Mouse (Mus musculus) forebrain, embryonic 15.5 days (tissue): ENCODE measurements around the gene Golm1. TPM values are rescaled to one million over a fixed set of nuclear protein-coding genes. Genes with fewer than 3 reads are reported as not detected.

Experiments
- ATAC-seq: fragments of 200-750 bp; cut with Nextera tagmentation; replicated peaks from 2 replicates; pipeline ENCODE4 v1.8.0; 2017; ENCODE audit warnings: mild to moderate bottlenecking, moderate TSS enrichment, moderate library complexity
- H3K27ac ChIP-seq: fragments of 300-500 bp; sonication (generic); replicated peaks from 2 replicates; pipeline ENCODE4 v1.5.1; 2015; ENCODE audit warnings: mild to moderate bottlenecking, inconsistent platforms
- H3K27me3 ChIP-seq: fragments of 300-500 bp; sonication (generic); 2 replicates; pipeline ENCODE4 v1.6.1; 2015; ENCODE audit warnings: inconsistent platforms
- H3K36me3 ChIP-seq: fragments of 300-500 bp; sonication (generic); 2 replicates; pipeline ENCODE4 v1.6.1; 2015; ENCODE audit warnings: mild to moderate bottlenecking, inconsistent platforms
- H3K4me1 ChIP-seq: fragments of 300-500 bp; sonication (generic); 2 replicates; pipeline ENCODE4 v1.6.1; 2015; ENCODE audit warnings: inconsistent platforms
- H3K4me2 ChIP-seq: fragments of 300-500 bp; sonication (generic); replicated peaks from 2 replicates; pipeline ENCODE4 v1.6.1; 2015; ENCODE audit warnings: mild to moderate bottlenecking, inconsistent platforms
- H3K4me3 ChIP-seq: fragments of 300-500 bp; sonication (generic); 2 replicates; pipeline ENCODE4 v1.5.1; 2015; ENCODE audit warnings: mild to moderate bottlenecking, inconsistent platforms
- H3K9ac ChIP-seq: fragments of 300-500 bp; sonication (generic); replicated peaks from 2 replicates; pipeline ENCODE4 v1.6.1; 2015; ENCODE audit warnings: mild to moderate bottlenecking, inconsistent platforms
- H3K9me3 ChIP-seq: fragments of 300-500 bp; sonication (generic); 2 replicates; pipeline ENCODE4 v1.6.1; 2016; ENCODE audit warnings: inconsistent platforms
- WGBS: fragments of 180-500 bp; shearing (Covaris S2); methylation state at CpG from one replicate; pipeline ENCODE4 v1.1.7; 2015; ENCODE audit warnings: mixed read lengths; 5-methylcytosine and 5-hydroxymethylcytosine counted together
- polyA plus RNA-seq: library from polyadenylated mRNA; unstranded; fragments of >200 nt; fragmentation: Nextera tagmentation; extraction: Ambion mirVana; gene quantifications from 2 replicates; pipeline ENCODE4 v1.2.1, GENCODE M21; 2015

The Golm1 gene
- polyA plus RNA-seq, 1 experiment from 2014 or later, result 48.6 TPM

GRCm38 (mm10) chr13:59694008-59694407, 18.4 kb upstream of the Golm1 start, which contains the start of gene 4921517D22Rik:
Gene 4921517D22Rik, minus strand, starts transcription at chr13:59694108.
- no peak for ATAC-seq
- Histone ChIP-seq H3K4me3 (no peak within 1 kb of the TSS), H3K27me3 (no peaks in the 10 kb centered on the region), H3K4me1 (no peaks in the 10 kb centered on the region), H3K36me3 (no peaks in the 10 kb centered on the region), H3K27ac (no peak within 1 kb of the TSS), H3K9me3 (no peaks in the 10 kb centered on the region), H3K9ac (no peak within 1 kb of the TSS), H3K4me2 (no peak within 1 kb of the TSS)
- 88% methylated on average over 3 of the region's 3 CpGs for WGBS

- Histone ChIP-seq H3K27ac (no peak overlapping the region), H3K4me2 (no peak overlapping the region), H3K4me3 (no peak overlapping the region), H3K9ac (no peak overlapping the region), H3K36me3 (no peaks in the 10 kb centered on the region), H3K27me3 (no peaks in the 10 kb centered on the region), H3K4me1 (no peaks in the 10 kb centered on the region), H3K9me3 (no peaks in the 10 kb centered on the region)
- no peak for ATAC-seq
- 40% methylated on average over 10 of the region's 10 CpGs for WGBS
Measured at GRCm38 (mm10) chr13:59691478-59691877, 15.9 kb upstream of the Golm1 start.

DNA sequence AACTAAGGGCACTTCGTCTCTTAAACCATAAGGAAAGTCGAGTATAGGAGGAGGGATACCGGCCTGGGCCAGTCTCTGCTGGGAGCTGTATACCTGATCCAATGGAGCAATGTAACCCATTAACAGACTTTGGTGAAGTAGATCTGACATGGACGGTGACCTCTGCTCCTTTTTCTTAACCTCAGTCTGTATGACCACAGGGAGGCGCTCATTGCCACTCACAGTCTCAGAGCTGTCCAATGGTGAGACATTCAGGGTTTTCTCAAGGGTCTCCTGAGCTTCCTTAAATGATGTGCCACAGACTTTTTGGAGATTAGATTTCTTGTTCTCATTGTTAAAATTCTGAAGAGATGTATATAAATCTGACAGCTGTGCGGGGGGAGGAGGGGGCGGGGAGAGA, 15.0 kb upstream of the Golm1 start:
- no peak for ATAC-seq
- H3K9me3 ChIP-seq, result no peaks in the 10 kb centered on the region
- 91% methylated on average over 7 of the region's 7 CpGs for WGBS
- no peak overlapping the region for H3K4me2 ChIP-seq
- H3K4me3 ChIP-seq, result no peak overlapping the region
- no peaks in the 10 kb centered on the region for H3K4me1 ChIP-seq
- H3K9ac ChIP-seq, result no peak overlapping the region
- no peaks in the 10 kb centered on the region for H3K27me3 ChIP-seq
- H3K36me3 ChIP-seq, result no peaks in the 10 kb centered on the region
- no peak overlapping the region for H3K27ac ChIP-seq

- Histone ChIP-seq H3K9ac (no peak overlapping the region), H3K9me3 (no peaks in the 10 kb centered on the region), H3K4me1 (no peaks in the 10 kb centered on the region), H3K36me3 (no peaks in the 10 kb centered on the region), H3K4me3 (no peak overlapping the region), H3K27me3 (no peaks in the 10 kb centered on the region), H3K27ac (no peak overlapping the region), H3K4me2 (no peak overlapping the region)
- WGBS, result 87% methylated on average over 3 of the region's 3 CpGs
- no peak for ATAC-seq
Measured at GRCm38 (mm10) chr13:59689843-59690242, 14.2 kb upstream of the Golm1 start.

- Histone ChIP-seq H3K36me3 (no peaks in the 10 kb centered on the region), H3K27ac (no peak overlapping the region), H3K9me3 (no peaks in the 10 kb centered on the region), H3K4me3 (no peak overlapping the region), H3K27me3 (no peaks in the 10 kb centered on the region), H3K4me1 (no peaks in the 10 kb centered on the region), H3K4me2 (no peak overlapping the region), H3K9ac (no peak overlapping the region)
- ATAC-seq, result no peak
- WGBS, result 87% methylated on average over 9 of the region's 9 CpGs
Measured at GRCm38 (mm10) chr13:59689313-59689712, 13.7 kb upstream of the Golm1 start.

GRCm38 (mm10) chr13:59688338-59688770, 12.7 kb upstream of the Golm1 start:
- H3K27ac ChIP-seq, result no peak overlapping the region
- 77% methylated on average over 13 of the region's 13 CpGs for WGBS
- no peak overlapping the region for H3K4me2 ChIP-seq
- H3K9me3 ChIP-seq, result no peaks in the 10 kb centered on the region
- H3K4me3 ChIP-seq, result no peak overlapping the region
- no peaks in the 10 kb centered on the region for H3K4me1 ChIP-seq
- ATAC-seq, result no peak
- no peak overlapping the region for H3K9ac ChIP-seq
- H3K27me3 ChIP-seq, result no peaks in the 10 kb centered on the region
- H3K36me3 ChIP-seq, result no peaks in the 10 kb centered on the region

DNA sequence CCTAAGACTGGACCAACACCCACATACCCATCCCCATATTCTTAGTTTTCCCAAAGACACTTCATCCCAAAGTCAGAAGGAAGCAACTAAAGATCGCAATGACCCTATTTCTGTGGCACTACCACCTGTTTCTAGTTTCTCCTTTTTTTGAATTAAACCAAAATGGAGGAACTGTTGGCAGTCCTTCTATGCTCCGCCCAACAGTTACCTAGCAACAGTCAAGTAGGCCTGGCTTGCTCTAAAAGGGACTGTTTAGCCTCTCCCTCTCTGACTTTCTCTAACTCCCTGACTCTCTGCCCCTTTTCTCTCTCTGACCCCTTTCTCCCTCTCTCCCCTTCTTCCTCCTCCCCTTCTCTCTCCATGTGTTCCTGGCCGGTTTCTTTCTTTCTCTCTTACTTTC, 9.6 kb upstream of the Golm1 start:
- Histone ChIP-seq H3K27ac (no peak overlapping the region), H3K27me3 (no peaks in the 10 kb centered on the region), H3K9ac (no peak overlapping the region), H3K4me3 (no peak overlapping the region), H3K9me3 (no peaks in the 10 kb centered on the region), H3K4me2 (no peak overlapping the region), H3K36me3 (no peaks in the 10 kb centered on the region), H3K4me1 (no peaks in the 10 kb centered on the region)
- ATAC-seq, result no peak
- 82% methylated on average over 3 of the region's 3 CpGs for WGBS

- Histone ChIP-seq H3K27me3 (no peaks in the 10 kb centered on the region), H3K4me3 (no peak overlapping the region), H3K4me1 (no peaks in the 10 kb centered on the region), H3K36me3 (no peaks in the 10 kb centered on the region), H3K4me2 (no peak overlapping the region), H3K9me3 (no peaks in the 10 kb centered on the region), H3K27ac (no peak overlapping the region), H3K9ac (no peak overlapping the region)
- ATAC-seq, result no peak
- 45% methylated on average over 7 of the region's 7 CpGs for WGBS
Measured at GRCm38 (mm10) chr13:59682629-59683028, 7.0 kb upstream of the Golm1 start.

DNA sequence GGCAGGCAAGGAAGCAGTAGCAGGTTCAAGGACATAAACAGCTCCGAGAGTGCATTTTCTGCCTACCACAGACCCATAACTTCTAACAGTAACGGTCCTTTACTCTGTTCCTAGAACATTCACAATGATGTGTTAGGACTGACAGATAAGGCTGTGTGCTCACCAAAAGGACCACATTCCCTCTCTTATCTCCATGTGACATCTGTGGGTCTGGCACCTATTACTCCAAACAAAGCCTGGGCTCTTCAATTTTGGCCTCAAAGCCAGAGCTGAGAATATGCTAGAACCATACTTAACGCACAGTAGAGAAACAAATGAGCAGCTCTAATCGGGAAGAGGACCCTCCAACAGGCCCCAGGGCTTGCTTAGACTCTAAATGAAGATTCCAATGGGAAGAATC, 4.3 kb upstream of the Golm1 start:
- Histone ChIP-seq H3K36me3 (no peaks in the 10 kb centered on the region), H3K4me1 (0 out of 2 replicates have a peak, but pooled peaks cover under 1% of the 10 kb centered on the region), H3K27me3 (no peaks in the 10 kb centered on the region), H3K4me2 (no peak overlapping the region), H3K4me3 (no peak overlapping the region), H3K9me3 (no peaks in the 10 kb centered on the region), H3K9ac (no peak overlapping the region), H3K27ac (no peak overlapping the region)
- no peak for ATAC-seq
- 79% methylated on average over 4 of the region's 4 CpGs for WGBS

GRCm38 (mm10) chr13:59679306-59679705, 3.7 kb upstream of the Golm1 start:
- H3K4me3 ChIP-seq, result no peak overlapping the region
- peaks cover 6% of the 10 kb centered on the region; the same call in 1 of the 2 replicates for H3K4me1 ChIP-seq
- no peaks in the 10 kb centered on the region for H3K27me3 ChIP-seq
- WGBS, result 64% methylated on average over 4 of the region's 4 CpGs
- H3K27ac ChIP-seq, result no peak overlapping the region
- ATAC-seq, result no peak
- no peaks in the 10 kb centered on the region for H3K9me3 ChIP-seq
- H3K36me3 ChIP-seq, result no peaks in the 10 kb centered on the region
- H3K9ac ChIP-seq, result no peak overlapping the region
- H3K4me2 ChIP-seq, result no peak overlapping the region

DNA sequence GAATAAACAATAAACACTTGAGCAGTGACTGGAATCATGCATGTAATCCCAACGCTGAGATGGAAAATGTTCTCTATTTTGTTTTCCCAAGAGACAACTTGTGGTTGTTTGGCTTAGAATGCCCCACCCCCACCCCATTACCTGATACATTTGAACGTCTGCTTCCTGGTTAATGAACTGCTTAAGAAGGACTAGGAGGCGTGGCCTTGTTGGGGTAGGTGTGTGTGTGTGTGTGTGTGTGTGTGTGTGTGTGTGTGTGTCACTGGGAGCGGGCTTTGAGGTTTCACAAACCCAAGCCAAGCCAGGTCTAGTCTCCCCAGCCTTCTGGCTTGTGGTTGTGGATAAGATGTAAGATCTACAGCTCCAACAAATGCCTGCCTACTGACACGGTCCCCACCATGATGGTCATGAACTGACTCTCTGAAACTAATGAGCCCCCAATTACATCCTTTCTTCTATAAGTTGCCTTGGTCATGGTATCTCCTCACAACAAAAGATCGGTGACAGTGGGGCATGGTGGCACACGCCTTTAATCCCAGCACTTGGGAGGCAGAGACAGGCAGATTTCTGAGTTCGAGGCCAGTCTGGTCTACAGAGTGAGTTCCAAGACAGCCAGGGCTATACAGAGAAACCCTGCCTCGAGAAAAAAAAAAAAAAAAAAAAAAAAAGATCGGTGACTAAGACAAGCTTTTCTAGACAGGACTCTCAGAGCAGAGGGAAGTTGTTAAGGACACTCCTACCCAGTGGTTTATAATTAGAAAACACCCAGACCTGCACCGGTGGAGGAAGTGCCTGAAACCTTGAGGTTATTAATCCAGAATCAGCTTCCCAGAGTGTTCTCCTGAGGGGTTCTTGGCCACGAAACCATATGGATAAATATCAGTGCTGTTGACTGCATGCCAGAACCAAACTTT, 962 bp upstream of the Golm1 start:
- no peak overlapping the region for H3K4me2 ChIP-seq
- H3K4me1 ChIP-seq, result peaks cover 27% of the 10 kb centered on the region
- no peaks in the 10 kb centered on the region for H3K9me3 ChIP-seq
- H3K4me3 ChIP-seq, result no peak overlapping the region
- no peak overlapping the region for H3K27ac ChIP-seq
- H3K27me3 ChIP-seq, result no peaks in the 10 kb centered on the region
- no peak overlapping the region for H3K9ac ChIP-seq
- H3K36me3 ChIP-seq, result no peaks in the 10 kb centered on the region
- WGBS, result 82% methylated on average over 12 of the region's 12 CpGs
- ATAC-seq, result no peak

- Histone ChIP-seq H3K9ac (peak overlapping the region; percentile 81), H3K4me3 (peak overlapping the region; percentile 72), H3K4me1 (peaks cover 29% of the 10 kb centered on the region), H3K27me3 (no peaks in the 10 kb centered on the region), H3K27ac (peak overlapping the region; percentile 88), H3K9me3 (no peaks in the 10 kb centered on the region), H3K4me2 (peak overlapping the region; percentile 80), H3K36me3 (no peaks in the 10 kb centered on the region)
- WGBS, result 0% methylated on average over 13 of the region's 13 CpGs
- ATAC-seq, result no peak
Measured at GRCm38 (mm10) chr13:59674761-59675150, 855 bp downstream of the Golm1 start.
